In the genomic region with DNA sequence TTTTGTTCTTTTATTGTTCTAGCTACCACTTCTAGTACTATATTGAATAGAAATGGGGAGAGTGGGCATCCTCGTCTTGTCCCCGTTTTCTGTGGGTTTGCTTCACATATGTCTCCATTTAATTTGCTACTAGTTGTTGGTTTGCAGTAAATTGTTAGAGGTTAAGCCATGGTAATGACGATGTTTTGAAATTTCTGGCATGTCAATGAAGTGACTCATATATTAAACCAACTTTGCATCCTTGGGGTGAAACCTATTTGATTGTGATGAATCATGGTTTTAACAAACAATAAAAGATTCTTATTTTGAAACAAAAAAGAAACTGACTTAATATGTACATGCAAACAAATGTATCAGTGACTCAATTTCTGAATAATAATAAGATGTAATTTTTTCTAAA, we compare ENCODE assay signal across 29 mouse cellular contexts.
"Had no signal": no experiment of that assay in that cellular context is flagged by ENCODE, and none has a peak within 500 bp of the region (broad histone marks: within the 10 kb centered on the region; RNA-seq: fewer than 3 reads in every experiment).

No protein-coding gene starts in this region.

- DNase-seq: gastrocnemius, adult 2 months; gastrocnemius, postnatal 10 days; gastrocnemius, postnatal 25 days; heart, adult 2 months; heart, postnatal 14 days; heart, postnatal 4 days; kidney, adult 18-20 months; kidney, adult 8-10 months; kidney, postnatal 10 days; kidney, postnatal 25 days; kidney, postnatal 4 days; layer of hippocampus, postnatal 36 days; liver; liver, embryonic 13.5 days had no signal

- H3K4me2 ChIP-seq: heart, embryonic 11.5 days; heart, embryonic 13.5 days; heart, embryonic 15.5 days; hindbrain, embryonic 12.5 days; hindbrain, embryonic 14.5 days; intestine, embryonic 15.5 days; limb, embryonic 12.5 days; liver, embryonic 11.5 days; liver, embryonic 13.5 days; liver, embryonic 15.5 days had no signal

- H3K27ac ChIP-seq: gastrocnemius, adult 2 months; heart, adult 2 months; heart, embryonic 13.5 days; heart, embryonic 15.5 days; hindbrain, embryonic 10.5 days; hindbrain, embryonic 12.5 days; hindbrain, embryonic 14.5 days; intestine, embryonic 15.5 days; layer of hippocampus, adult 2 months; limb, embryonic 10.5 days; limb, embryonic 12.5 days; liver, embryonic 13.5 days; liver, embryonic 15.5 days had no signal

- H3K27me3 ChIP-seq: heart, embryonic 13.5 days; heart, embryonic 15.5 days; hindbrain, embryonic 12.5 days; intestine, embryonic 15.5 days; limb, embryonic 12.5 days; liver, embryonic 13.5 days; liver, embryonic 15.5 days had no signal

- H3K9me3 ChIP-seq: heart, embryonic 13.5 days; heart, embryonic 15.5 days; hindbrain, embryonic 10.5 days; hindbrain, embryonic 12.5 days; intestine, embryonic 15.5 days; limb, embryonic 10.5 days; limb, embryonic 12.5 days; liver, embryonic 13.5 days; liver, embryonic 15.5 days had no signal

- H3K36me3 ChIP-seq: heart, embryonic 13.5 days; heart, embryonic 15.5 days; hindbrain, embryonic 10.5 days; hindbrain, embryonic 12.5 days; intestine, embryonic 15.5 days; limb, embryonic 10.5 days; limb, embryonic 12.5 days; liver, embryonic 13.5 days; liver, embryonic 15.5 days had no signal

- H3K4me1 ChIP-seq: heart, embryonic 13.5 days; heart, embryonic 15.5 days; hindbrain, embryonic 10.5 days; hindbrain, embryonic 12.5 days; intestine, embryonic 15.5 days; limb, embryonic 10.5 days; limb, embryonic 12.5 days; liver, embryonic 13.5 days; liver, embryonic 15.5 days had no signal

- H3K9ac ChIP-seq: heart, embryonic 13.5 days; heart, embryonic 15.5 days; hindbrain, embryonic 12.5 days; hindbrain, embryonic 14.5 days; intestine, embryonic 15.5 days; limb, embryonic 12.5 days; liver, embryonic 13.5 days; liver, embryonic 15.5 days had no signal

- H3K4me3 ChIP-seq: gastrocnemius, adult 2 months; heart, adult 2 months; heart, embryonic 13.5 days; heart, embryonic 15.5 days; hindbrain, embryonic 10.5 days; hindbrain, embryonic 12.5 days; intestine, embryonic 15.5 days; layer of hippocampus, adult 2 months; limb, embryonic 10.5 days; limb, embryonic 12.5 days; liver, embryonic 13.5 days; liver, embryonic 15.5 days had no signal

- ATAC-seq: hindbrain, embryonic 16.5 days; inflammation-experienced regulatory T-cells, adult 6 months; intestine, embryonic 15.5 days; intestine, postnatal 0 days had no signal
